Mouse (Mus musculus) midbrain, embryonic 12.5 days (tissue): Measurements from ENCODE around the gene Dtd1. TPM values are rescaled to one million over a fixed set of nuclear protein-coding genes. Genes with fewer than 3 reads are reported as not detected.

Experiments
- ATAC-seq: fragments of 200-750 bp; cut with Nextera tagmentation; 2 replicates; pipeline ENCODE4 v1.8.0; 2017; ENCODE audit warnings: low read depth, moderate TSS enrichment, moderate library complexity; ENCODE audit not compliant: low FRiP score
- H3K27ac ChIP-seq: fragments of 300-500 bp; sonication (generic); replicated peaks from 2 replicates; pipeline ENCODE4 v1.5.1; 2016; ENCODE audit warnings: mild to moderate bottlenecking
- H3K27me3 ChIP-seq: fragments of 300-500 bp; sonication (generic); 2 replicates; pipeline ENCODE4 v1.6.1; 2016; ENCODE audit warnings: mild to moderate bottlenecking
- H3K36me3 ChIP-seq: fragments of 300-500 bp; sonication (generic); 2 replicates; pipeline ENCODE4 v1.6.1; 2016
- H3K4me1 ChIP-seq: fragments of 300-500 bp; sonication (generic); 2 replicates; pipeline ENCODE4 v1.6.1; 2016
- H3K4me2 ChIP-seq: fragments of 300-500 bp; sonication (generic); replicated peaks from 2 replicates; pipeline ENCODE4 v1.6.1; 2016; ENCODE audit warnings: mild to moderate bottlenecking, moderate library complexity
- H3K4me3 ChIP-seq: fragments of 300-500 bp; sonication (generic); 2 replicates; pipeline ENCODE4 v1.5.1; 2016; ENCODE audit warnings: mild to moderate bottlenecking
- H3K9ac ChIP-seq: fragments of 300-500 bp; sonication (generic); replicated peaks from 2 replicates; pipeline ENCODE4 v1.6.1; 2016; ENCODE audit warnings: mild to moderate bottlenecking, moderate library complexity
- H3K9me3 ChIP-seq: fragments of 300-500 bp; sonication (generic); 2 replicates; pipeline ENCODE4 v1.6.1; 2016; ENCODE audit warnings: mild to moderate bottlenecking
- WGBS: fragments of 180-500 bp; shearing (Covaris S2); methylation state at CpG from one replicate; pipeline ENCODE4 v1.1.7; 2016; 5-methylcytosine and 5-hydroxymethylcytosine counted together
- polyA plus RNA-seq: library from polyadenylated mRNA; unstranded; fragments of >200 nt; fragmentation: Nextera tagmentation; extraction: Ambion mirVana; gene quantifications from 2 replicates; pipeline ENCODE4 v1.2.1, GENCODE M21; 2016

Gene Dtd1
- polyA plus RNA-seq, 1 experiment from 2014 or later: 39.9 TPM

DNA sequence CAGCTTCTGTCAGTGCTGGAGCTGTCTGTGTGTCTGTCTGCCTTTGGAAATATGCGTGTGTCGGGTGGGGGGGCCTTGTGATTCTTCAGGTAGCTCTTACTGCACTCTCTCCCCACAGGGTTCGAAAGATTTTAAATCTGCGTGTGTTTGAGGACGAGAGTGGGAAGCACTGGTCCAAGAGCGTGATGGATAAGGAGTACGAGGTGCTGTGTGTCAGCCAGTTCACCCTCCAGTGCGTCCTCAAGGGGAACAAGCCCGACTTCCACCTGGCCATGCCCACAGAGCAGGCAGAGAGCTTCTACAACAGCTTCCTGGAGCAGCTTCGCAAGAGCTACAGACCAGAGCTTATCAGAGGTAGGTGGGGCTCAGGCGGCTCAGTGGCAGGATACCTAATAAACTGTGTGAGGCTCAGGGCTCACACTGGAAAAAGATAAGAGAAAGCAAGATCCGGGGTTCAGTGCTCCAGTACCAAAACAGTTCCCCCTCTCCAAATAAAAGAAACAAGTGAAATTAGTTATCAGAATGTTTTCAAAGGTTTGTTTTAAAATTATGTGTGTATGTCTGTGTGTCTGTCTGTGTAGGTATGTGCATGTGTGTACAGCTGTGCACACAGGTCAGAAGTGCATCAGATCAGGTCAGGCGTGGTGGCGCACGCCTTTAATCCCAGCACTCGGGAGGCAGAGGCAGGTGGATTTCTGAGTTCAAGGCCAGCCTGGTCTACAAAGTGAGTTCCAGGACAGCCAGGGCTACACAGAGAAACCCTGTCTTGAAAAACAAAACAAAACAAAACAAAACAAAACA lies 17.6 kb downstream of the Dtd1 start:
- H3K9me3 ChIP-seq: no peaks in the 10 kb centered on the region
- no peak overlapping the region for H3K4me3 ChIP-seq
- H3K4me1 ChIP-seq: no peaks in the 10 kb centered on the region
- 92% methylated on average over 16 of the region's 16 CpGs for WGBS
- no peak overlapping the region for H3K9ac ChIP-seq
- no peaks in the 10 kb centered on the region for H3K36me3 ChIP-seq
- no peak for ATAC-seq
- no peak overlapping the region for H3K4me2 ChIP-seq
- no peak overlapping the region for H3K27ac ChIP-seq
- H3K27me3 ChIP-seq: no peaks in the 10 kb centered on the region

DNA sequence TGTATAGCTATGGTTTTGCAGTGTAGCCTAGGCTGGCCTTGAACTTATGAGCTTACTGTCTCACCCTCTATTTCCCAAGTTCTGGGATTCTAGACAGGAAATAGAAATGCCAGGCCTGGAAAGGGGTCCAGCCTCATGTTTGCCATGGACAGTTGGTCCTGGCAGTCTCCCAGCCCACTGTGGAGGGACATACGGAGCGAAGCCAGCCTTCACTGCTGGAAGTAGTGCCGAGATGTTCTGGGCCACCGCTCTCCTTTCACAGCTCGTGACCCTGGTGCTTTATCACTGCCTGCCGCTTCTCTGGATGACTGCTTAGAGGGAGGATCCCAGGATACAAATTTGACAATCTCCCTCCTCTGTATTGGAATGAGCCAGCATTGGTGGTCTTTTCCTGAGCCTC lies 21.8 kb downstream of the Dtd1 start:
- Histone ChIP-seq H3K4me1 (no peaks in the 10 kb centered on the region), H3K27me3 (no peaks in the 10 kb centered on the region), H3K4me3 (no peak overlapping the region), H3K9me3 (no peaks in the 10 kb centered on the region), H3K9ac (no peak overlapping the region), H3K27ac (no peak overlapping the region), H3K36me3 (no peaks in the 10 kb centered on the region; the same call in 1 of the 2 replicates), H3K4me2 (no peak overlapping the region)
- ATAC-seq: no peak
- WGBS: 36% methylated on average over 6 of the region's 6 CpGs

DNA sequence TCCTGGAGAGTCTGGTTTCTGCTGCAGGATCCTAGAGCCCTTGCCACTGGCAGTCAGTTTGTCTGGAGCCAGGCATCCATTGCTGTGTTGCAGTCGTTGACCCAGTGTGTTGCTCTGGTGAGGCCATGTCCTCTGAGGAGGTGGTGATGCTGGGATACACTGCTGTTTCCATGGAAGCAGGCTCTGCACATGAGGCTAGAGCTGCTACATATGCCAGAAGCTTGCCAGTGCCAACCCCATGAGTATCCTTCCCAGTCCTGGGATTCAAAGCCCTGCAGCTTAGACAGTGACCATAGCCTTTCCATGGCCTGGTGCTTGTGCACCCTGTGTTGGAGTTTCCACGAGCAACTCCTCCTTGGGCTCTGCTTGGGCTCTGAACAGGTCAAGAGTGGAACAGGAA lies 33.9 kb downstream of the Dtd1 start:
- H3K27me3 ChIP-seq: no peaks in the 10 kb centered on the region
- no peak overlapping the region for H3K4me2 ChIP-seq
- 85% methylated on average over 2 of the region's 2 CpGs for WGBS

DNA sequence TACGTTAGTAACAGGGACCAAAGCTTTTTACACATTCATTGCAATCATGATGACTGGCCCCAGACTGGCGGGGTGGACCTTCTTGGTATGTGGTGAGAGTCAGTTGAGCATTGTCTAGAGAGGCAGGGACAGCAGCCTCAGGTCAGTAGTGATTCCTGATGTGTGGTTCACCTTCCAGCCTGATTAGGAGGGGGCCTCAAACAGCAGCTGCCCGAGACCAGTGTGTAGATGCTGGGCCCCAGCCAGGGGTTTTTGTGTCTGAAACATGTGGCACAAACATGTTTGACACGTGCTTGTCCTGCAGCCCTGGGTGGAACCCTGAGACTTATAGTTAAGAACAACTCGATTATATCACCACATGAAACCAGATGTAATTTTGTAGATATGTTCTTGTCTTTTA lies 34.5 kb downstream of the Dtd1 start:
- H3K4me1 ChIP-seq: no peaks in the 10 kb centered on the region
- 82% methylated on average over 5 of the region's 5 CpGs for WGBS
- no peak overlapping the region for H3K4me2 ChIP-seq
- H3K9ac ChIP-seq: no peak overlapping the region
- no peaks in the 10 kb centered on the region for H3K27me3 ChIP-seq
- ATAC-seq: no peak
- no peaks in the 10 kb centered on the region for H3K9me3 ChIP-seq
- no peak overlapping the region for H3K27ac ChIP-seq
- H3K36me3 ChIP-seq: no peaks in the 10 kb centered on the region
- no peak overlapping the region for H3K4me3 ChIP-seq

More for the DNA sequence above, 33.9 kb downstream of the Dtd1 start:
- H3K27ac ChIP-seq: no peak overlapping the region
- H3K36me3 ChIP-seq: no peaks in the 10 kb centered on the region
- H3K9me3 ChIP-seq: no peaks in the 10 kb centered on the region
- H3K4me1 ChIP-seq: no peaks in the 10 kb centered on the region
- ATAC-seq: no peak
- H3K4me3 ChIP-seq: no peak overlapping the region
- no peak overlapping the region for H3K9ac ChIP-seq

DNA sequence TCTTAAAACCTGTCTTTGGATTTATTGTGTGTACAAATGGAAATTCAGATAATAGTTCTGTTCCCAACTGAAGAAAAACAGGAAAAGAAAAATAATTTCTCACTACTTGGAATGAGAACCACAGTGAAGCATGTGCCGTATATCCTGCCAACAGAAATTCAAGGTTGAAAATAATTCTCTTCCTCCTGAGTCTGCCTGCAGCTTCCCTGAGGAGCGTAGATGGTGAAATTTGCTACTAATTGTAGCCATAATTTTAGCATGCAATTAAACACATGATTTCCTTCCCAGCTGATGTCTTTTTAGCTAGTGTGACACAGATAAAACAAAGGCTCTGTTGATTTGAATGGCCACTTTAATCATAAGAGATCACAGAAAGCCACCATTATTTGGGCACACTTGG lies 35.0 kb downstream of the Dtd1 start:
- Histone ChIP-seq H3K4me1 (no peaks in the 10 kb centered on the region), H3K4me3 (no peak overlapping the region), H3K36me3 (no peaks in the 10 kb centered on the region), H3K4me2 (no peak overlapping the region), H3K27me3 (no peaks in the 10 kb centered on the region), H3K9me3 (no peaks in the 10 kb centered on the region), H3K27ac (no peak overlapping the region), H3K9ac (no peak overlapping the region)
- WGBS: 88% methylated on average over 2 of the region's 2 CpGs
- ATAC-seq: no peak

DNA sequence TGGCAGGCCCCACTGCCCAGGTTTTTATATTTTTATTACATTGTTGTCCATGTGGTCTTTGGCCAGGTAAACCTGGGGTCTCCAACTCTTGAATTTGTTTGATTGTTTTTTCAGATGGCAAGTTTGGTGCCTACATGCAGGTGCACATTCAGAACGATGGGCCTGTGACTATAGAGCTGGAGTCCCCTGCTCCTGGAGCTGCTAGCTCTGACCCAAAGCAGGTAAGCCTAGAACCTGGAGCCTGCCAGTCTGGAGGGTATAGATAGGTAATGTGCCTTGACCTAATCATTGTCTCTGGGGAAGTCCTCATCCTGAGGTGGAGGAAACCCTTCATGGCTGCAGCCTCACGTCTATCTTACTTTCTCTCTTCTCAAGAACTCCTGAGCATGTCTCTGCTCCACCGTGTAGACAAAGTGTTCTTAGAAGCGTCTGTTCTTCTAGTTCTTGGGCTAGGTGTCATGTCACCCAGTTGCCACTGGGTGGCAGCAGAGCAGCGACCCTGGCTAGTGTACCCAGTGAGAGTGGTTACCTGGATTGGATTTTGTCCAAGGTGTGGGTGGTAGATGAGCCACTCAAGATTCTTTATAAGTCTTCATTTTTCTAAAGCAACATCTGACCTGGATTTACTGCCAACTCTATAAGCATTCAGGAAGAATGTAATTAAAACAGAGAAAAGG lies 36.1 kb downstream of the Dtd1 start:
- ATAC-seq: peak; percentile 74
- WGBS: 27% methylated on average over 5 of the region's 5 CpGs
- no peaks in the 10 kb centered on the region for H3K36me3 ChIP-seq
- no peaks in the 10 kb centered on the region for H3K27me3 ChIP-seq
- no peak overlapping the region for H3K4me2 ChIP-seq
- H3K9me3 ChIP-seq: no peaks in the 10 kb centered on the region
- H3K9ac ChIP-seq: no peak overlapping the region
- no peak overlapping the region for H3K27ac ChIP-seq
- no peak overlapping the region for H3K4me3 ChIP-seq
- peaks cover 5% of the 10 kb centered on the region; the same call in 1 of the 2 replicates for H3K4me1 ChIP-seq

DNA sequence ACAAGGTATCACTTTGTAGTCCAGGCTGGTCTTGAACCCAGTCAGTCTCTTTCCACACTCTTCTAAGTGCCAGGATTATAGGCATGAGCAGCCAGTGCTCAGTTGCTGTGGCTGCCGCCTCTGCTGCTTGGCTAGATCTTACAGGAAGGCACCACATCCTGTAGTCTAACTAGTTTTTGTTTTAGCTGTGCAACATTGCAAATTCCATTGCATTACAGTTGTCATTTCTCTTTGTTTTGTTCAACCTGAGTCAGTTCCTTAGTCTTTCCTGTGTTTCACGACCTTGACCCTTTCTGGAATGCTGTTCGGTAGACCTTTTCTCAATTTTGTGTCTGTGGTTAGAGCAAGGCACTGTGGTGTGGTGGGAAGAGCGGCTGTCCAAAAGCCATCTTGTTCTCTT lies 37.5 kb downstream of the Dtd1 start:
- no peaks in the 10 kb centered on the region for H3K36me3 ChIP-seq
- H3K27ac ChIP-seq: no peak overlapping the region
- H3K4me1 ChIP-seq: peaks cover 5% of the 10 kb centered on the region; the same call in 1 of the 2 replicates
- H3K4me2 ChIP-seq: no peak overlapping the region
- no peaks in the 10 kb centered on the region for H3K9me3 ChIP-seq
- WGBS: 87% methylated on average over 4 of the region's 4 CpGs
- no peak overlapping the region for H3K9ac ChIP-seq
- H3K27me3 ChIP-seq: no peaks in the 10 kb centered on the region
- no peak for ATAC-seq
- H3K4me3 ChIP-seq: no peak overlapping the region

DNA sequence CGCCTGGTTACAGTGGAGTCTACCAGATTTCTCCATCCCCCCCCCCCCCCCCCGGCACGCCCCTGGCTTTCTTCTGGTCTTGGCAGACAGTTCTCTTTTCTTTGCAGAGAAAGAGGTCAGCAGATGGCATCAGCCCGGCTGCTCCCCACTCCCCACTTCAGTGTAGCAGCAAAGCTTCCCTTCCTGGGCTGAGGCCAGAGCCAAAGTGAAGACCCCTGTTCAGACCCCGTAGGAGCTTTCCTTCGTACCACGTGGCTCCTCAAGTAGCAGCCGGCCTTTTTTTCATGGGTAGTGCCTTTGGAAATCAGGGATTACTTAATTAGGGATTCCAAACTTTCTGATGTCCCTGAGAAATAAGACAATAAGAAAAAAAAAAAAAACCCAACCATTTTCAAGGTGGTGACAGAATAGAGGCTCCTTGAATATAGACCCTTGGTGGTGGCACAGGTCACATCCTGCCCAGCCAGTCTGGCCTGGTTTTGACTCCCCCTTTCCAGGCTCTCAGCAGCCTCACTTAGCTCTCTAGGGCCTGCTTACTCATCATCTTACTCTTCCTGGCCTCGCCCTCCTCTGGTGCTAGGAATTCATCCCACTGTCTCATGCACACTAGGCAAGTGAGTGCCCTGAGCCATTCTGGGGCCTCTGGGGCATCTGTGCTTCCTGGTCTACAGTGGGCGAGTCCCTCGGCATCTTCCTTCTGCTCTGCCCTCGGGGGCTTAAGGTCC lies 38.1 kb downstream of the Dtd1 start:
- no peak overlapping the region for H3K9ac ChIP-seq
- H3K4me3 ChIP-seq: no peak overlapping the region
- H3K27ac ChIP-seq: no peak overlapping the region
- WGBS: 81% methylated on average over 12 of the region's 12 CpGs
- H3K36me3 ChIP-seq: no peaks in the 10 kb centered on the region
- no peak for ATAC-seq
- H3K27me3 ChIP-seq: no peaks in the 10 kb centered on the region
- H3K9me3 ChIP-seq: no peaks in the 10 kb centered on the region
- peaks cover 5% of the 10 kb centered on the region; the same call in 1 of the 2 replicates for H3K4me1 ChIP-seq
- H3K4me2 ChIP-seq: no peak overlapping the region

DNA sequence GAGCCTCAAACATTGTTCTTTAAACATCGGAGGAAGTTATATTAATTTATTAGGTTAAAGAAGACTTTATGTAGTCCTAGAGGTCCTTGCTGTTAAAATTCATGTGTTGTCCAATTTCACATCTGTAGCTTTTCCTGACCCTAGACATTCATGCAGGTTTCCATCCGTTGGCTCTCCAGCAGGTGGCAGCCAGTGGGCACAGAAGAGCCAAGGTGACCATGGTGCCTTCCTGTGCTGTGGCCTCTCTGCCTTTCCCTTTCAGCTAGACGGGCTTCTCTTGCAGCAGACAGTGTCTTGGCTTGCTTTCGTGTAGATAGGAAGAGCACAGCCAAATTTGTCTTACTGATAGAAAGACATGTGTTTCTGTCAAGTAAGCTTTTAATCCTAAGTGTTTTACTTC lies 39.0 kb downstream of the Dtd1 start:
- H3K27me3 ChIP-seq: no peaks in the 10 kb centered on the region
- H3K4me1 ChIP-seq: peaks cover 5% of the 10 kb centered on the region; the same call in 1 of the 2 replicates
- H3K27ac ChIP-seq: no peak overlapping the region
- 77% methylated on average over 4 of the region's 4 CpGs for WGBS
- no peaks in the 10 kb centered on the region for H3K36me3 ChIP-seq
- ATAC-seq: no peak
- no peak overlapping the region for H3K4me3 ChIP-seq
- H3K4me2 ChIP-seq: no peak overlapping the region
- H3K9ac ChIP-seq: no peak overlapping the region
- H3K9me3 ChIP-seq: no peaks in the 10 kb centered on the region

DNA sequence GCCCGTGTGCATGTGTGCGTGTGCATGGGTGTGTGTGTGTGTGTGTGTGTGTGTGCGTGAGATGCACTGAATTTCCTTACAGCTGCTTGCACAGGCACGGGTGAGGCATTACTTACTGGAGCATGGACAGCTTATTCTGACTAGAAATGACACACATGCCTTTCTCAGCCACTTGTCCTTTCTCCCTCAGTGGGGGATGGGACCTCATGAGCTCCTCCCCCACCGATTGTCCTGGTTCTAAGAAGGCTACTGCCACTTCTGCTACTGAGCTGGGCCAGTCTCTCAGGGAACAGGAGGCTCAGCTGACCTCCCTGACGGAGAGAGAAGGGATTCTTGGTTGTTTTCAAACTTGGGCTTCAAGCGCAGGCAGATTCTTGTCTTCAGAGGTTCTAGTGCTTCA lies 40.4 kb downstream of the Dtd1 start:
- no peaks in the 10 kb centered on the region for H3K27me3 ChIP-seq
- no peak overlapping the region for H3K9ac ChIP-seq
- no peaks in the 10 kb centered on the region for H3K36me3 ChIP-seq
- H3K9me3 ChIP-seq: no peaks in the 10 kb centered on the region
- H3K4me2 ChIP-seq: no peak overlapping the region
- H3K4me1 ChIP-seq: peaks cover 5% of the 10 kb centered on the region; the same call in 1 of the 2 replicates
- no peak overlapping the region for H3K27ac ChIP-seq
- ATAC-seq: peak; percentile 20; the same call in 1 of the 2 replicates
- no peak overlapping the region for H3K4me3 ChIP-seq
- WGBS: 65% methylated on average over 7 of the region's 7 CpGs

DNA sequence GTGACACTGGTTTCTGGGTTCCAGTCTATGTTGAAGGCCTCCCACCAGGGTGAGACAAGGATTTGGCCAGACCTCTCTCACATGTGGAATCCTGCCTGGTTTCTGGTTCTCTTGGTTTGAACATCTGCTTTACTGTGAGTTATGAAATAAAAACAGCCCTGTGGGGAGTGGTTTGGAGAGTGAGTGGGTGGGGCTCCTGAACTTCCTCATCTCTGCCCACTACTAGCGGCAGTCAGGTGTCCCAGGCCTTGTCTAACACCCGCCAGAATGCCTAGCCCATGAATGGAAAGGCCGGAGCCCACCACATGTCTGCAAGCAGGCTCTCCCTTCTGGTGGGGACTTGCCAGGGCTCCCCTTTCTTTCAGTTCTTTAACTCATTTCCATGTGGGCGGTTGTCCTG lies 42.3 kb downstream of the Dtd1 start:
- 92% methylated on average over 4 of the region's 4 CpGs for WGBS
- H3K9me3 ChIP-seq: no peaks in the 10 kb centered on the region

DNA sequence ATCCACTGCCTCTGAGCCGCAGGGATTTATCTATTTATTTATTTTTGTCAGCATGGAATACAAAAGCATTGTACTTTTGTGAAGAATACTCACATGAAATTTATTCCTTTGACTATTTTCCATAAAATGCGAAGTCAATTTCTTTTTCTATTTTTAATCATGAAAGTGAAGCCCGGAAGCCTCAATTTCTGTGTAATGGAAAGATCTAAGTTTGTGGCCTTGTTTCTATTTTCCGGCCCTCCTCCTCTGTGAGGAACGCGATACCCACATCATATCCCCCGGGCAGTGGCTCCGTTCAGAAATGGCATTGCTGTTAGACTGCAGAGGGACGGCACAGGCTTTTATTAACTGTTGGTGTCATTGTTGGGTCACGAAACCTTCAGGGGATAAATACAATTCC lies 46.7 kb downstream of the Dtd1 start:
- 58% methylated on average over 10 of the region's 10 CpGs for WGBS
- no peak for ATAC-seq
- no peak overlapping the region for H3K9ac ChIP-seq
- no peaks in the 10 kb centered on the region for H3K27me3 ChIP-seq
- H3K36me3 ChIP-seq: no peaks in the 10 kb centered on the region
- H3K4me3 ChIP-seq: no peak overlapping the region
- H3K27ac ChIP-seq: no peak overlapping the region
- H3K4me1 ChIP-seq: no peaks in the 10 kb centered on the region
- H3K4me2 ChIP-seq: no peak overlapping the region
- H3K9me3 ChIP-seq: no peaks in the 10 kb centered on the region

More for the DNA sequence above, 42.3 kb downstream of the Dtd1 start:
- Histone ChIP-seq H3K9ac (no peak overlapping the region), H3K4me3 (no peak overlapping the region), H3K27me3 (no peaks in the 10 kb centered on the region), H3K36me3 (no peaks in the 10 kb centered on the region), H3K4me1 (peaks cover 5% of the 10 kb centered on the region; the same call in 1 of the 2 replicates), H3K27ac (no peak overlapping the region), H3K4me2 (no peak overlapping the region)
- no peak for ATAC-seq
